Mouse (Mus musculus) embryonic facial prominence, embryonic 10.5 days (tissue): ENCODE data around the gene Nol10. TPM values are rescaled to one million over a fixed set of nuclear protein-coding genes. Genes with fewer than 3 reads are reported as not detected.

ENCODE experiments used
- DNase-seq: peaks from one replicate; pipeline ENCODE4 v3.0.0-alpha.2; 2017; ENCODE audit warnings: low spot score
- H3K27ac ChIP-seq: fragments of 300-500 bp; sonication (generic); replicated peaks from 2 replicates; pipeline ENCODE4 v1.5.1; 2016; ENCODE audit warnings: mild to moderate bottlenecking
- H3K27me3 ChIP-seq: fragments of 300-500 bp; sonication (generic); replicated peaks from 2 replicates; pipeline ENCODE4 v1.6.1; 2016; ENCODE audit warnings: low read depth, mild to moderate bottlenecking; ENCODE audit not compliant: poor library complexity, severe bottlenecking
- H3K36me3 ChIP-seq: fragments of 300-500 bp; sonication (generic); replicated peaks from 2 replicates; pipeline ENCODE4 v1.6.1; 2016; ENCODE audit warnings: mild to moderate bottlenecking, moderate library complexity
- H3K4me1 ChIP-seq: fragments of 300-500 bp; sonication (generic); 2 replicates; pipeline ENCODE4 v1.6.1; 2016
- H3K4me3 ChIP-seq: fragments of 300-500 bp; sonication (generic); 2 replicates; pipeline ENCODE4 v1.5.1; 2016; ENCODE audit warnings: mild to moderate bottlenecking, moderate library complexity
- H3K9me3 ChIP-seq: fragments of 300-500 bp; sonication (generic); 2 replicates; pipeline ENCODE4 v1.6.1; 2016; ENCODE audit warnings: mild to moderate bottlenecking
- WGBS: fragments of 180-500 bp; shearing (Covaris S2); methylation state at CpG from one replicate; pipeline ENCODE4 v1.1.7; 2016; 5-methylcytosine and 5-hydroxymethylcytosine counted together
- polyA plus RNA-seq: library from polyadenylated mRNA; unstranded; fragments of >200 nt; fragmentation: Nextera tagmentation; extraction: Ambion mirVana; gene quantifications from 2 replicates; pipeline ENCODE4 v1.2.1, GENCODE M21; 2016

Gene Nol10
- polyA plus RNA-seq, 1 experiment from 2014 or later = 41.8 TPM

GRCm38 (mm10) chr12:17338338-17338737, 9.9 kb upstream of the Nol10 start:
- DNase-seq = no peak
- Histone ChIP-seq H3K4me1 (no peaks in the 10 kb centered on the region), H3K4me3 (no peak overlapping the region), H3K36me3 (no peaks in the 10 kb centered on the region), H3K27me3 (no peaks in the 10 kb centered on the region), H3K9me3 (no peaks in the 10 kb centered on the region), H3K27ac (no peak overlapping the region)
- WGBS = 77% methylated on average over 2 of the region's 2 CpGs

GRCm38 (mm10) chr12:17339114-17339905, 8.9 kb upstream of the Nol10 start:
- Histone ChIP-seq H3K9me3 (no peaks in the 10 kb centered on the region), H3K36me3 (no peaks in the 10 kb centered on the region), H3K4me1 (no peaks in the 10 kb centered on the region), H3K27ac (no peak overlapping the region), H3K4me3 (no peak overlapping the region), H3K27me3 (no peaks in the 10 kb centered on the region)
- 68% methylated on average over 3 of the region's 3 CpGs for whole genome bisulfite sequencing
- DNase-seq = no peak

DNA sequence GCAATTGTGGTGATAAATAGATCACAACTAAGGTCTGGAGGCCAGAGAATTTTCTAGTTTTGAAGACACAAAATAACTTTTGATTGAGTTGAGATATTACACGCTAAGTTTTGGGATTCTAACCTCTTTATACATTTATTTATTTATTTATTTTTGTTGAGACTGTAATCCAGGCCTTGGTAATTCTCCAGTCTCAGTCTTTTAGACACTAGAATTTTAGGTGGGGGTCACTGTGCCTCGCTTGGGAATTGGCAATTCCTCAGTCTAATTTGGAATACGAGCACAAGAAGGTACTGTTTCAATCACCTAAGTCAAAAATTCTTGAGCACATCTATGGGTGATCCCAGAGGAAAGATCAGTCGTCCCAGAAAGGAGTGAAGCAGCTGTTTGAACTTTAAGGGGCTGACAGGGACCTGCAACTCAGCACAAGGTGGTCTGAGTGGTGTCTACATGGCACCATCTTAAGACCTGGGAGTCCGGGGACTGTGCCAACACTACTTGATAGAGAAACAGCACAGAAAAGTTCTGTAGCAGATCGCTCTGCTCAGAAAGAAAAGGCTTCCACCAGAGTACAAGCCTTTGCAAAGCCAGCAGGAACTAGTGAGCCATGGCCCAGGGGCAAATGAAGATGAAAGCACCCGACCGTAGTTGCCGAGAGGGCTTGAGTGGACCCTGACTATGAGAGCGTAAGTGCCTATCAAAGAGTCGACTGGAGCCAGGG, 771 bp upstream of the Nol10 start:
- peak overlapping the region; percentile 83 for H3K27ac ChIP-seq
- WGBS = 34% methylated on average over 11 of the region's 11 CpGs
- no peaks in the 10 kb centered on the region for H3K9me3 ChIP-seq
- H3K36me3 ChIP-seq = peaks cover 21% of the 10 kb centered on the region
- H3K4me3 ChIP-seq = peak overlapping the region; percentile 91
- DNase-seq = peak; percentile 33
- H3K4me1 ChIP-seq = peaks cover 14% of the 10 kb centered on the region
- H3K27me3 ChIP-seq = no peaks in the 10 kb centered on the region

DNA sequence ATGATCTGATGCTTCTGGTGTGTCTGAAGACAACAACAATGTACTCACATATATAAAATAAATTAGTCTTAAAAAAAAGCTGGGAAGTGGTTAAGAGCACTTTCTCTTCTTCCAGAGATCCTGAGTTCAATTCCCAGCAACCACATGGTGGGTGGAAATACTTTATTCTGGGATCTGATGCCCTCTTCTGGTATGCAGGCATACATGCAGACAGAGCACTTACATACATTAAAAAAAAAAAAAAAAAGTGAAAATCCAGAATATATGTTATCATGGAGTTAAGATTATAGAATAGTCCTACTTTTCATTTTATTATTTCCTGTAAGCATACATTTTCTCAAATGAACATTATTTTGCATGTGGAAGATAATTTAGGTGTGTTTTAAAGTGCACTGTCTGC, 1.8 kb downstream of the Nol10 start:
- H3K4me3 ChIP-seq = no peak overlapping the region
- peaks cover 14% of the 10 kb centered on the region for H3K4me1 ChIP-seq
- H3K9me3 ChIP-seq = no peaks in the 10 kb centered on the region
- no peaks in the 10 kb centered on the region for H3K27me3 ChIP-seq
- H3K27ac ChIP-seq = no peak overlapping the region
- peaks cover 47% of the 10 kb centered on the region for H3K36me3 ChIP-seq
- no peak for DNase-seq

DNA sequence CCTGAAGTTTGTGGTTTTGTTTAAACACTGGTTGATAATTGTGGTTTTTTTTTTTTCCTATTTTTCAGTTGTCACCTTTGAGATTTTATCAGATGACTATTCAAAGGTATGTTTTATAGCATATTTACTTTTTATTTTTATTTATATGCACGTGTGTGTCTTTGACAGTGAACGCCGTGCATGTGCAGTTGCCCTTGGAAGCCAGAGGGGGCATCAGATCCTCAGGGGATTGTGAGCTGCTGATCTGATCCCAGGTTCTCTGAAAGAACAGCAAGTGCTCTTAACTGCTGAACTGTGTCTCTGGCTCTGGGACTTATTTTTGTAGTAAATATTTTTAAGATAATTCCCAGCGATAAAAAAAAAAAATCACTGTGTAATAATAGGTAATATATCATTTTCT, 8.6 kb downstream of the Nol10 start:
- Histone ChIP-seq H3K4me3 (no peak overlapping the region), H3K27ac (no peak overlapping the region), H3K9me3 (no peaks in the 10 kb centered on the region), H3K4me1 (peaks cover 9% of the 10 kb centered on the region), H3K36me3 (peaks cover 97% of the 10 kb centered on the region), H3K27me3 (no peaks in the 10 kb centered on the region)
- no peak for DNase-seq
- WGBS = 91% methylated on average over 4 of the region's 4 CpGs

GRCm38 (mm10) chr12:17357795-17358194, 9.5 kb downstream of the Nol10 start:
- DNase-seq = no peak
- Histone ChIP-seq H3K9me3 (no peaks in the 10 kb centered on the region), H3K36me3 (peaks cover 97% of the 10 kb centered on the region), H3K4me1 (peaks cover 9% of the 10 kb centered on the region), H3K4me3 (no peak overlapping the region), H3K27ac (no peak overlapping the region), H3K27me3 (no peaks in the 10 kb centered on the region)
- 93% methylated on average over 5 of the region's 5 CpGs for WGBS

DNA sequence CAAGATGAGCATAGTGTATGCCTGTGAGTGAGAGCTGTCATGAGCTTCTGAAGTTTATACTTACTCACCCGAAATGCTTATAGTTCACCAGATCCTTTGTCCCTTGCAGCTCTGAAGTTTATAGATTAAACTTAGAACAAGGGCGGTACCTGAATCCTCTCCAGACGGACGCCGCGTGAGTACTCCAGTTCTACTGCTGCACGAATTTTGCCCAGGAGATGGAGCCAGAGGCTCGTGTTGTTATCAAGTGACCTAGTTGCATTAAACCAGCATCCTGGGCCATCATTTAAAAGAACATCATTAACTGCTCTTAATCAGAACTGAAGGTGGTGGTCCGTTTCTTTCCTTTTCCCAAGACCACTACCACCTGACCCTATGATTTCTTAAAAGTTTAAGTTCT, 10.7 kb downstream of the Nol10 start:
- WGBS = 87% methylated on average over 9 of the region's 9 CpGs
- peaks cover 97% of the 10 kb centered on the region for H3K36me3 ChIP-seq
- no peak overlapping the region for H3K27ac ChIP-seq
- peaks cover 9% of the 10 kb centered on the region for H3K4me1 ChIP-seq
- peak; percentile 11 for DNase-seq
- no peaks in the 10 kb centered on the region for H3K9me3 ChIP-seq
- H3K27me3 ChIP-seq = no peaks in the 10 kb centered on the region
- H3K4me3 ChIP-seq = no peak overlapping the region

GRCm38 (mm10) chr12:17360104-17360503, 11.8 kb downstream of the Nol10 start:
- H3K36me3 ChIP-seq = peaks cover 97% of the 10 kb centered on the region
- H3K9me3 ChIP-seq = no peaks in the 10 kb centered on the region
- WGBS = 55% methylated on average over 9 of the region's 9 CpGs
- H3K4me3 ChIP-seq = no peak overlapping the region
- H3K27me3 ChIP-seq = no peaks in the 10 kb centered on the region
- peak overlapping the region; percentile 70 for H3K27ac ChIP-seq
- peak; percentile 35 for DNase-seq
- H3K4me1 ChIP-seq = peaks cover 9% of the 10 kb centered on the region

GRCm38 (mm10) chr12:17360650-17361049, 12.4 kb downstream of the Nol10 start:
- peaks cover 97% of the 10 kb centered on the region for H3K36me3 ChIP-seq
- H3K4me1 ChIP-seq = peaks cover 9% of the 10 kb centered on the region
- DNase-seq = peak; percentile 25
- peak overlapping the region; percentile 66 for H3K27ac ChIP-seq
- no peaks in the 10 kb centered on the region for H3K27me3 ChIP-seq
- no peaks in the 10 kb centered on the region for H3K9me3 ChIP-seq
- WGBS = 35% methylated on average over 4 of the region's 4 CpGs
- no peak overlapping the region for H3K4me3 ChIP-seq

- 91% methylated on average over 5 of the region's 5 CpGs for WGBS
- Histone ChIP-seq H3K27ac (no peak overlapping the region), H3K9me3 (no peaks in the 10 kb centered on the region), H3K27me3 (no peaks in the 10 kb centered on the region), H3K36me3 (peaks cover 97% of the 10 kb centered on the region), H3K4me1 (peaks cover 9% of the 10 kb centered on the region), H3K4me3 (no peak overlapping the region)
- DNase-seq = no peak
Measured at GRCm38 (mm10) chr12:17362316-17362715, 14.1 kb downstream of the Nol10 start.

GRCm38 (mm10) chr12:17366981-17367380, 18.7 kb downstream of the Nol10 start:
- peak; percentile 55 for DNase-seq
- Histone ChIP-seq H3K27ac (no peak overlapping the region), H3K9me3 (no peaks in the 10 kb centered on the region), H3K36me3 (peaks cover 99% of the 10 kb centered on the region), H3K4me1 (no peaks in the 10 kb centered on the region), H3K4me3 (no peak overlapping the region), H3K27me3 (no peaks in the 10 kb centered on the region)
- 76% methylated on average over 5 of the region's 5 CpGs for WGBS

- H3K27me3 ChIP-seq = no peaks in the 10 kb centered on the region
- H3K4me3 ChIP-seq = no peak overlapping the region
- no peaks in the 10 kb centered on the region for H3K4me1 ChIP-seq
- H3K36me3 ChIP-seq = peaks cover 99% of the 10 kb centered on the region
- H3K9me3 ChIP-seq = no peaks in the 10 kb centered on the region
- no peak overlapping the region for H3K27ac ChIP-seq
- no peak for DNase-seq
- WGBS = 96% methylated on average over 3 of the region's 3 CpGs
Measured at GRCm38 (mm10) chr12:17369111-17369510, 20.9 kb downstream of the Nol10 start.
